Mouse (Mus musculus) cerebellum, adult 2 months (tissue): ENCODE data around the gene Brca2. TPM values are rescaled to one million over a fixed set of nuclear protein-coding genes. Genes with fewer than 3 reads are reported as not detected.

Experiments used
- DNase-seq, 2 experiments: peaks; one replicate each; pipeline ENCODE4 v3.0.0; 2021
- H3K27ac ChIP-seq: fragments of 200-500 bp; 2 replicates; pipeline ENCODE4 v1.5.1; 2012; ENCODE audit warnings: low read length, control low read depth, inconsistent platforms; ENCODE audit not compliant: insufficient read depth
- H3K27me3 ChIP-seq: fragments of 200-500 bp; 2 replicates; pipeline ENCODE4 v1.6.1; 2012; ENCODE audit warnings: inconsistent platforms, mild to moderate bottlenecking, low read length, moderate library complexity; ENCODE audit not compliant: control insufficient read depth, insufficient read depth
- H3K4me1 ChIP-seq: fragments of 200-500 bp; 2 replicates; pipeline ENCODE4 v1.6.1; 2011; ENCODE audit warnings: low read length; ENCODE audit not compliant: control insufficient read depth, insufficient read depth
- H3K4me3 ChIP-seq: fragments of 200-500 bp; replicated peaks from 2 replicates; pipeline ENCODE3; 2011; ENCODE audit warnings: mild to moderate bottlenecking, low read depth, low read length, control low read depth; ENCODE audit not compliant: insufficient read depth
- CTCF ChIP-seq: fragments of 200-500 bp; IDR thresholded peaks from 2 replicates; pipeline ENCODE4 v1.5.1; 2011; ENCODE audit warnings: low read depth, mild to moderate bottlenecking, control low read depth, low read length, moderate library complexity, borderline replicate concordance; ENCODE audit not compliant: insufficient read depth
- POLR2A ChIP-seq: fragments of 200-500 bp; IDR thresholded peaks from 2 replicates; pipeline ENCODE4 v1.6.1; 2011; ENCODE audit warnings: low read length, control low read depth, borderline replicate concordance; ENCODE audit not compliant: insufficient read depth
- WGBS: fragments of 180-500 bp; shearing (Covaris S2); methylation state at CpG from one replicate; pipeline ENCODE4 v1.1.7; 2018; 5-methylcytosine and 5-hydroxymethylcytosine counted together
- polyA plus RNA-seq: library from polyadenylated mRNA; depleted of rRNA; stranded (reverse); fragments of >200 nt; gene quantifications from 2 replicates; pipeline ENCODE4 v1.2.3, GENCODE M21; 2012

Brca2 gene
- polyA plus RNA-seq, 1 experiment, result 7.1 TPM

DNA sequence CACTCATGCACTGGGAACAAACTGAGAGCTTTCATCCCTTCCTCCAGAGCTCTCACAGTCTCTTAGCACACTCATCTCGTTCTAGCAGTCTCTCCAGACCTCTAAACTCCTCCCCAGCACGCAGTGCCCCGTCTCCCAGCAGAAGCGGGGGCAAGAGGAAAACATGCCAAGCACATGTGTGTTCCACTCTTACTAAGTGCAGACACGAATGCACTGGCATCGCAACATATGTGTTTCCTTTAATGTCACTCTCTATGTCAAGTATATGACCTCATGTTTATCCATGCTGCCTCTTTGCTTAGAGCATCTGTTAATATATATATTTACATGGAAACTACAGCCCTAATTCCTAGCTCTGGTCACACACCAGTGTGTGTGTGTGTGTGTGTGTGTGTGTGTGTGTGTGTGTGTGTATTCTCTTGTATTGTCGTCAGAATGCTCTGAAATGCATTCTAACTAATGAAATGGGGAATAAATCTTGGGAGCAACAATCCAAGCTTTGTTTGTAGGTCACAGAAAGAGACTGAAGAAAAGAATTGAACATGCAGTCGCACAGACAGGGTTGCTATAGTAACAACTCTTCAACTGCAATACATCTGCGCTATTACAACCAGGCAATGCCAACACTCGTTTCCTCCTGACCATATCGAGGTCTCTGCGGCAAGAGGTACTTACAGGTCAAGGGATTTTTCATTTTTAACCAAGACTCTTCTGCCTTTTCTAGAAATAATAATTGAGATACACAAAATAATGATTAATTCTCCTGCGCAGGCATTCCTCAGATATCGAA lies 79.2 kb downstream of the Brca2 start:
- Histone ChIP-seq H3K4me1 (no peaks in the 10 kb centered on the region), H3K27me3 (no peaks in the 10 kb centered on the region), H3K27ac (no peak overlapping the region), H3K4me3 (no peak overlapping the region)
- TF ChIP-seq CTCF (no peak), POLR2A (no peak)
- DNase-seq, result no peak
- WGBS, result 60% methylated on average over 14 of the region's 14 CpGs

GRCm38 (mm10) chr5:150606131-150606530 lies 83.7 kb downstream of the Brca2 start:
- no peak for DNase-seq
- no peaks in the 10 kb centered on the region for H3K4me1 ChIP-seq
- 97% methylated on average over 6 of the region's 6 CpGs for WGBS
- TF ChIP-seq CTCF (no peak), POLR2A (no peak)
- no peak overlapping the region for H3K27ac ChIP-seq
- H3K4me3 ChIP-seq, result no peak overlapping the region
- no peaks in the 10 kb centered on the region for H3K27me3 ChIP-seq

DNA sequence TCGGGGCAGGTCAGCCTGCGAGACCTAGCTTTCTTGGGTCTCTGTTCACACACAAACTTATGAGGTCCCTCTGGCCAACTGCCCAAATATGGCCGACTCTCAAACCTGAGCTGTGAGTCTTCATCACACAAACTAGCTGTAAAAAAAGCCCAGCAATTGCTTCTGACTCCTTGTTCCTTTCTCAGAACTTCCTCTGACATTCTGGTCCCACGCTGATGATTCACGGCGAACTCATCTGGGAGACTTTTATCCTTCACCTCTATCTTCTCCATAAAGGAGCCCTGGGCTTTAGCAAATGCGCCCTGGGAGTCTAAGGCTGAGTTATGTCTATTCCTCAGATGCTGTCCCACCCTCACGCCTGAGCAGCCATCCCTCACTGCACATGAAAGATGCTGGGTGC lies 85.2 kb downstream of the Brca2 start:
- 93% methylated on average over 8 of the region's 8 CpGs for whole genome bisulfite sequencing
- DNase-seq, result no peak
- Histone ChIP-seq H3K4me3 (no peak overlapping the region), H3K27me3 (no peaks in the 10 kb centered on the region), H3K4me1 (no peaks in the 10 kb centered on the region), H3K27ac (no peak overlapping the region)
- TF ChIP-seq CTCF, result no peak
- TF ChIP-seq POLR2A, result no peak

- no peak for TF ChIP-seq POLR2A
- no peak for TF ChIP-seq CTCF
- no peak overlapping the region for H3K4me3 ChIP-seq
- H3K4me1 ChIP-seq, result no peaks in the 10 kb centered on the region
- no peak overlapping the region for H3K27ac ChIP-seq
- no peaks in the 10 kb centered on the region for H3K27me3 ChIP-seq
- WGBS, result 61% methylated on average over 1 of the region's 1 CpGs
- DNase-seq, result no peak
These were observed 88.7 kb downstream of the Brca2 start for GRCm38 (mm10) chr5:150611136-150611535.

- Histone ChIP-seq H3K27me3 (no peaks in the 10 kb centered on the region), H3K27ac (no peak overlapping the region), H3K4me3 (no peak overlapping the region), H3K4me1 (no peaks in the 10 kb centered on the region)
- 84% methylated on average over 12 of the region's 12 CpGs for WGBS
- DNase-seq, result no peak
- no peak for TF ChIP-seq POLR2A
- TF ChIP-seq CTCF, result no peak
These were observed 89.3 kb downstream of the Brca2 start for GRCm38 (mm10) chr5:150611697-150612096.

DNA sequence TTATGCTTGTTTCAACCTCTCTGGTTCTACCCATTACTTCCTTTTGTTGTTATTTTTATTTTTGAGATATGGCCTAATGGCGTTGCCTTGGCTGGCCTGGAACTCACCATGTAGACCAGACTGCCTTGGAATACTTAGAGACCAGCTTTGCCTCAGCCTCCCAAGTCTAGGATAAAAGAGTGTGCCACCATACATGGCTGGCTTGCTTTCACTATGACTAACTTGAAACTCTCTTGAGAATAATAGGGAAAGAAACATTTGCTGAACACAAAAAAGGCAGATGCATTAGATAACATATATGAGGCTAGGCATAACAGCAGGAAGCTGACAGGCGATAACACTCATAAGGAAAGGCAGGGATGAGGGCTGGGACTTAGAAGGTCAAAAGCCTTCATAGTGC lies 91.6 kb downstream of the Brca2 start:
- 92% methylated on average over 2 of the region's 2 CpGs for WGBS
- no peak for DNase-seq
- no peak for TF ChIP-seq CTCF
- TF ChIP-seq POLR2A, result no peak
- Histone ChIP-seq H3K4me3 (no peak overlapping the region), H3K27me3 (no peaks in the 10 kb centered on the region), H3K27ac (no peak overlapping the region), H3K4me1 (no peaks in the 10 kb centered on the region)

DNA sequence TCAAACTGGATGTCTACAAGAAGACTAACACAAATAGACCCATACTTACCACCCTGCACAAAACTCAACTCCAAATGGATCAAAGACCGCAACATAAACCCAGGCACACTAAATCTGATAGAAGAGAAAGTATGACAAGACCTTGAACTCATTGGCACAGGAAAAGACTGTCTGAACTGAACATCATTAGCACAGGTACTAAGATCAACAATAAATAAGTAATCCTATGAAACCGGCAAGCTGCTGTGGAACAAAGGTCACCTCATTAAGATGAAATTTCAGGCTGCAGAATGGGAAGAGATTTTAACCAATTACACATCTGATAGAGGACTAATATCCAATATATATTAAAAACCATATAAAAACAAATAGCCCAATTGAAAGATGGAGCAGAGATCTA lies 93.8 kb downstream of the Brca2 start:
- no peak overlapping the region for H3K4me3 ChIP-seq
- 98% methylated on average over 2 of the region's 2 CpGs for WGBS
- H3K4me1 ChIP-seq, result no peaks in the 10 kb centered on the region
- H3K27ac ChIP-seq, result no peak overlapping the region
- TF ChIP-seq CTCF, result no peak
- no peak for DNase-seq
- no peaks in the 10 kb centered on the region for H3K27me3 ChIP-seq

DNA sequence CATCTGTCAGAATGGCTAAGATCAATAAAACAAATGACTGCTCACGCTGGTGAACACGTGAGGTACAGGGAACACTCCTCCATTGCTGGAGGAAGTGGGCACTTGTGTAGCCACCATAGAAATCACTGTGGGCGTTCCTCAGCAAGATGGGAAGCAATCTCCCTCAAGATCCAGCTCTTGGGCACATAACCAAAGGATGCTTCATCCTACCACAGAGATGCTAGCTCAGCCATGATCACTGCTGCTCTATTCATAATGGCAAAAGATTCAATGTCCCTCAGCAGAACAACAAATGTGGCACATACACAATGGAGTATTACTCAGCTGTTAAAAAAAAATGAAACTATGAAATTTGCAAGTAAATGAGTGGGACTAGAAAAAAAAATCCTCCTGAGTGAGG lies 94.3 kb downstream of the Brca2 start:
- H3K27me3 ChIP-seq, result no peaks in the 10 kb centered on the region
- H3K27ac ChIP-seq, result no peak overlapping the region
- DNase-seq, result no peak
- TF ChIP-seq CTCF (no peak), POLR2A (no peak)
- no peaks in the 10 kb centered on the region for H3K4me1 ChIP-seq
- 81% methylated on average over 3 of the region's 3 CpGs for WGBS
- no peak overlapping the region for H3K4me3 ChIP-seq
